Mouse (Mus musculus) liver, embryonic 14 days (tissue): ENCODE data around the gene Hoxd8. TPM values are rescaled to one million over a fixed set of nuclear protein-coding genes. Genes with fewer than 3 reads are reported as not detected.

Experiments
- polyA plus RNA-seq: library from polyadenylated mRNA; depleted of rRNA; stranded (reverse); fragments of >200 nt; gene quantifications from 2 replicates; pipeline ENCODE4 v1.2.3, GENCODE M21; 2012; rRNA removed

Hoxd8 gene
- 0.05 and 0.12 TPM in 2 replicates for polyA plus RNA-seq

GRCm38 (mm10) chr2:74704393-74704998 is at the start of gene Hoxd8:
Gene Hoxd8 (plus strand): TSS chr2:74704615.

DNA sequence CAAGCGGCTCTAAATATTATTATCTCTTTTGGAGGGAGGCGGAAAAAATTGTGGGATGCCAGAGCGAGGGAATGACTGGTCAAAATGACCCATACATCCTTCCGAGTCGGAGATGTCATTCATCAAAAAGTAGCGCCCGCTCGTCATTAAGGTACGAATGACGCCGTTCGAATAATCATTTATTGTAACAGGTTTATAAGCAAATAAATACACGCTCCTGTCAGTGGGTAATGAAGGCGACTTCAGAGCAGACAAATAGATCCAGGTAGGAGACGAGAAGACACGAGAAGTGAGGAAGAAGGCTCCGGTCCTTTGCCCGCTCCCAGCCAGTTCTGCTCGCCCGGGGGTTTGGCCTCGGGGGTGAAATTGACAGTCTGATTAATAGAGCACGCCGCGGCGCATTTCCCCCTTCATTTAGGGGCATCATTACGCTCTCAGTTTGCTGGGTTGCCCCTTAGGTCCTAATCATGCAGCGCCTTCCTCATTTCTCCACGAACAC is 44.9 kb upstream of the Hoxd8 start, which contains the start of gene Evx2:
TSS of gene Evx2 (minus strand) at position 51 of the 499 bp plus-strand sequence.

DNA sequence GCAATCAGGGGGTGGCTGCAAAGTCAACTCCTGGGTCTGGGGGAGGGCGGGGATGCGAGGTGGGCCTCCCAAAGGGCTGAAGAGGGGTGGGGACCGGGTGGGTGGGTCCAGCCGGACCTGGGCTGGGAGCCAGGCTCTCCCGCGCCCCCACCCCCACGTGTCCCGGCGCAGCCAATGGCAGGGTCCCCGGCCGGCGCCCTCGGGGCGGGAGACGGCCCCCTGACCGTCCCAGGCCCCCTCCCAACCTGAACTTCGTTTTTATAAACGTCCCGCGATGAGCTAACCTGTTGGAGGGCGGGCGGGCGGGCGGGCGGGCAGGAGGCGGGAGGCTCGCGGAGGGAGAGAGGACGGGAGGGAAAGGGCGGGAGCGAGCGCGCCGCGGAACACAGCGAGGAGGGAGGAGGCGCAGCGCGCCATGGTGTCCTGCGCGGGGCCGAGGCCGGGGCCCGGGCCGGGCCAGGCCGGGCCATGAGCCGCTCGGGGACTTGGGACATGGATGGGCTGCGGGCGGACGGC is 36.5 kb upstream of the Hoxd8 start, which contains the start of gene Hoxd13:
TSS of gene Hoxd13 (plus strand) at position 469 of the 516 bp plus-strand sequence.

GRCm38 (mm10) chr2:74674881-74675665 is 29.3 kb upstream of the Hoxd8 start, which contains the start of gene Hoxd12:
Gene Hoxd12 (plus strand): TSS chr2:74675013.

DNA sequence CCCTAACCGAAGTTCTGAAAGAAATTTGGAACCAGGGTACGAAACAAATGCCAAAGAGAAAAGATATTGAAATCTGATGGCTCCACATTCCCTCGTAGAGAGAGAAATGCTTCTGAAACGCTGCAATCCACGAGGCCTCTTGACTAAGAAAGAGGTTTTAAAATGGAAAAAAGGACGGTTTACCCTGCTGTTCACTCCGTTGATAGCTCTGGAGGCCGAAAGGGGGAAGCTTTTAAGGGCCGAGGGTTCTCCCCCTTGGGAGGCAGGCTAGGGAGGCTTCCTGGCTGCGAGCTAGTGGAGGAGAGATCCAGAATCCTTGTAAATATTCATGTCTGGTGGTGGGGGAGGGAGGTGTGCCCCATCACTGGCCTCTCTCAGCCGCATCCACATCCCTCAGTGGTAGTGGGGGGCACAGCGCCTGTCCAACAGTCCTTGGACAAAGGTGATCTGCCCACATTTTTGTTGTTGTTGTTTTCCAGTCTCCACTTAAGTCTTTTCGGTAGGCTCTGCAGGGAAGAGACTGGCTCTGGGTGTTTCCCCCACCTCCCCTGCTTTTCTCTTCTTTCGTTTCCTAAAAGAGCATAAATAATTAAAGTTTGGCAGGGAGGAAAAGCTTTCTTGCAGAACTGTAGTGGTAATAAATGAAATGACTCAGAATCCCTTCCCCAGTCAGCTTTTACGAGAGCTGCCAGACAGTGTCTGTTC is 25.4 kb upstream of the Hoxd8 start, which contains the start of gene Hoxd11:
TSS of gene Hoxd11 (plus strand) at position 667 of the 705 bp plus-strand sequence.

DNA sequence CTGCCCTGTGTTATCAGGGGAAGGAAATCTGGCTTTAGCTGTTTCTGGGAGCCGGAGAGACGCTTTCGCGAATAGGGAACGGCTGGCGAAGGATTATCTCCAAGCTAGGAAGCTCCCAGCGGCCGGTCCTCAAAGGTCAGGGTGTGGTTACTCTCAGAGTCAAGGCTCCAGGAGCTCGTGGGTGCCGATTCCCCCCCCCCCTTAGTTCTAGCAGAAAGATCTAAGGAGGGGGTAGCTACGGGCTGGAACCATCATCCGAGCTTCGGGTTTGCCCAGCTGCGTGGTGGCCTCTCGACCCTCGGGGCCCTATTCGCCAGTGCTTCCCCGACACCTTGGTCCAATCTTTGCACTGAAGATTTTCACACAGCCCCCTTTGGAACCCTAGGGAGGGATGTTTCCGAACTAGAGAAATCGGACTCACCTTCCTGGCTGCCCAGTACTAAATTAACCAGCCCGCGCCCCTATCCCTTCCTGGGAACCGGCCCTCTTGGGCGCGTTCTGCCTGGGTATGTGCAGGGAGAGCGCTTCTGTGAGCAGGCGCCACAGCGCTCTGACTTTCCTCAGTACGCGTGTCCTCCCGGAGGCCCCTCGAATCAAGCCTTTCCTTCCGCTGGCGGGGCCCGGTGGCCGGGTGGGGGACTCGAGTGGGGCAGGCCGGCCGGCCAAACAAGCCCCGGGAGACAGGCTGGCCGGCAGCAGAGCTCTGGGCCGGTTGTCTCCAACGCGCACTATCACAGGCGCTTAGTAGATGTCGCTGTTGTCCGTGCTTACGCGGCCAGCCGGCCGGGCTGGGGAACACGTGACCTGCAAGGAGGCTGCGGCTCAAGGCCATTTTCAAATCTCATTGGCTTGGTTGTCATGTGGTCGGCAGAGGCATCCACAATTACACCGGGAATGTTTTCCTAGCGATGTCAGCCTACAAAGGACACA is 13.1 kb upstream of the Hoxd8 start, which contains the start of gene Hoxd10:
TSS of gene Hoxd10 (plus strand) at position 903 of the 930 bp plus-strand sequence.

GRCm38 (mm10) chr2:74697567-74698121 is 6.8 kb upstream of the Hoxd8 start, which contains the start of gene Hoxd9:
Gene Hoxd9 (plus strand): TSS chr2:74697727.

DNA sequence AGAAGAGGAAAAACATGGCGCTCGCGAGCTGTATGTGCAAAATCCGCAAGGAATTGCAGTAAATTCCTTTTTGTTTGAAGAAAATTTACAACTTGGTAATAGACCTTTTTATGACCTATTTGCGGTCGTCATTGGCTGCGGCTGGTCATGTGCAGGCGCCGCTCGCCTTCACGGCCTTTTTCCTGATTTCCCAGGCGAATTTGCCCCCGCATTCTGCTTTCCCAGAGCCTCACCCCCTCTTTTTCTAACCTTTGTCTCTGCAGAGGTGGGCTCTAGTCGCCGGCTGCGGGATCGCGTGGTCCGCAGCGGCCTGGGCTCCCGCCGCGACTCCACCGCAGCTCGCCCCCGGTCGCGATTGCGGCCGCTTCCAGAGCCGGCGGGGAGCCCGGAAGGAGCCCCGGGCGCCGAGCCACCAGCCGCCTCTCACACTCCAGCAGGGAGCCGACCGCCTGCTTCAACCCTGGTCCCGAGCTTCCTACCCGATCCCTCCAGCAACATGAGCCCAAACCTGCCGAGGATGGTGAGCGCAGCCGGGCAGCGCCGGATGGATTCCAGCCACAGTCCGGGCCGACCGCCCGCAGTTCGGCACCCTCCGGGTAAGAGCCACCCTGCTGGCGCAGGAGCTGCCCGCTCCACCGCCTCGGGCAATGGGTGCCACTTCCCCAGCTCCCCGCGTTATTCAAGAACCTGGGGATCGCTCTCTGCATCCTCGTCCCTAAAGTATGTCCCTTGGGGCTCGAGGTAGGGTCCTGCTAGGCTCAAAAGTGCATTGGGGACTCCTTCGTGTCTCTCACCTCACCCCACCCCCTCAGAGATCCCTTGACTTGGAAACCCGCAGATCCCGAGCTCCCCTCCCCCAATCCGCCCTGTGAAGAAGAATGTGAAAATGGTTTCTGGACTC is 7.6 kb downstream of the Hoxd8 start, which contains the start of the genes Hoxd3 and Hoxd4:
TSS of gene Hoxd3 (plus strand) at position 207 of the 901 bp plus-strand sequence.
TSS of gene Hoxd4 (plus strand) at position 209 of the 901 bp plus-strand sequence.

GRCm38 (mm10) chr2:74726551-74726950 is 22.1 kb downstream of the Hoxd8 start, which contains the start of gene Gm28230:
Gene Gm28230 (plus strand): TSS chr2:74726728.

Other genes starting within 250 kb of the Hoxd8 start
- gene Lnpk, start 125.2 kb upstream of the Hoxd8 start, polyA plus RNA-seq, result 7.9 and 9.6 TPM in 2 replicates
- gene Evx2, start 45.1 kb upstream of the Hoxd8 start, polyA plus RNA-seq, result not detected in 2 replicates
- gene Hoxd13, start 36.3 kb upstream of the Hoxd8 start, polyA plus RNA-seq, result not detected in 2 replicates
- not detected in 2 replicates for gene Hoxd12, start 29.6 kb upstream of the Hoxd8 start, polyA plus RNA-seq
- not detected in 2 replicates for gene Hoxd11, start 25.1 kb upstream of the Hoxd8 start, polyA plus RNA-seq
- not detected in 2 replicates for gene Hoxd10, start 12.7 kb upstream of the Hoxd8 start, polyA plus RNA-seq
- not detected in 2 replicates for gene Hoxd9, start 6.9 kb upstream of the Hoxd8 start, polyA plus RNA-seq
- 0.02 TPM in 1 of 2 replicates, not detected in the other for gene Hoxd3, start 7.3 kb downstream of the Hoxd8 start, polyA plus RNA-seq
- gene Hoxd4, start 7.3 kb downstream of the Hoxd8 start, polyA plus RNA-seq, result 0.02 and 0.12 TPM in 2 replicates
- gene Gm28230, start 22.1 kb downstream of the Hoxd8 start, polyA plus RNA-seq, result 0.01 and 0.07 TPM in 2 replicates
- gene Hoxd1, start 58.4 kb downstream of the Hoxd8 start, polyA plus RNA-seq, result 0.01 TPM in 1 of 2 replicates, not detected in the other
- 24.6 and 27.3 TPM in 2 replicates for gene Mtx2, start 121.2 kb downstream of the Hoxd8 start, polyA plus RNA-seq